Mouse (Mus musculus) heart, adult 18-20 months (tissue): ENCODE measurements around the gene Sstr1. TPM values are rescaled to one million over a fixed set of nuclear protein-coding genes. Genes with fewer than 3 reads are reported as not detected.

ENCODE experiments used
- DNase-seq, 2 experiments: peaks; one replicate each; pipeline ENCODE4 v3.0.0; 2021 to 2022; ENCODE audit warnings: mixed read lengths in 1 of 2
- long read RNA-seq, 2 experiments: library from polyadenylated mRNA; stranded (forward); transcript quantifications; one replicate each; pipeline ENCODE4 v2.0.0; 2021
- total RNA-seq, 2 experiments: library from RNA; stranded (reverse); gene quantifications; 2 replicates each; pipeline ENCODE4 v1.2.3; 2021

Sstr1 gene
- total RNA-seq, result not detected
- long read RNA-seq, experiment 1, result 0 reads
- long read RNA-seq, experiment 2, result 0 reads

DNA sequence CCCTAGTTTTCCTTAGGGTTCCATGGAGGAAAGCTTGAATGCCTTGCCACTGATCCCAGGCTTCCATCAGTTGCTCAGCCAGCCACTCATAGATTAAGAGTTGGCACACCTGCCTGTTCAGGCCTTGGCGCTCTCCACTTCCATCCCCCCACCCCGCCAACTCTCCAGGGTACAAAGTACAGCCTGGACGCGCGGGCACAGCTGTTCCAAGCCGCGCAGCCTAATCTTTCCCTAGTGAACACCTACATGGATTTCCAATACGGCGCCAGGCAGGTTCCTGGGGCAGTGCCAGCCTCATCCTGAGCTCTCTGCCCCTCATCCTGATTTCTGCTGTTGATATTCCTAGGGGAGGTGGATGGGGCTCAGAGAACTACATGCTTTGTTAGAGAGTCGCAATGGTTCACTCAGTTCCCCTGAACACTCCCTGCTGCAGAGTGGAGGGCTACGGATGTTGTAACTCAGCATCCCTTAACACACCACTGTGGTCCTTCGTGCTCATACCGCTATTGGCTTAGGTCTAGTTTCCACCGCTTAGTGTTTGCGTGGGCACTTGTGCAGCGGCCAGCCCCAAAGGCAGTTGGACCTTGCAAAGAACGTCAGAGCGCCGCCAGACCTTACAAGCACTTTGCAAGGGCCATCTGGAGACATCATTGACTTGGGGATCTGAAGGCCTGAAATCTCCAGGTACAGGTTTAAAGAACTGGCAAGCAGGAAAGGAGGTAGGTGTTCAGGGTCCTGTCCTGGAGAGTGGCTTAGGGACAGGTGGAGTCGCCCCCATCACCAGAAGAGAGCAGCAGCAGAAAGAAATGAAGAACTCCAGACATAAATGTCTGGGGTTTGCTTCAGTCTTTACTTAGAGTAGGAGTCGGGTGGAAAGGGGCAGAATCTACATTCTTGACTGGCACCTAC lies at the start of gene Sstr1:
Sstr1 (plus strand) TSS at position 610 of the 909 bp plus-strand sequence.
- DNase-seq, result no peak

DNA sequence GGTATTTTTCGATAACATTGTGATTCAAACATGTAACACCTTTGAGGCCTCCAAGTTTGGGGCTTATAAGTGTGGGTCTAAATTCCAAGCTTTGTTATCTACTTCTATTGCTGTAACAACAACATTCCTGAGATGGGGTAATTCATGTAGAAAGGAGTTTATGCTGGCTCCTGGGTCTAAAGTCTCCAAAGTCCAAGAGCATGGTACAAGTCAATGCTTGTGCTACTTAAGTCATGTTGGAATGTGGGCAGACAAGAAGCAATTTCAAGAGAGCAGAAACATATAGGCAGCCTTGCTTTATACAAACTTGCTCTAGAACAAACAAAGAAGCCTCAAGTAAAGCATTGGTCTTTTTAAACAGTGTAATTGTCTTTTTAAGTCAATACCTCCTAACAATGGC lies 12.8 kb upstream of the Sstr1 start:
- DNase-seq, result no peak

GRCm38 (mm10) chr12:58201190-58201589 lies 10.4 kb upstream of the Sstr1 start:
- DNase-seq, result no peak

GRCm38 (mm10) chr12:58207956-58208355 lies 3.6 kb upstream of the Sstr1 start:
- DNase-seq, result no peak

GRCm38 (mm10) chr12:58212261-58212923 lies 820 bp downstream of the Sstr1 start:
- DNase-seq, result peak in 1 of 2 experiments; percentile 8

- DNase-seq, result peak in 1 of 2 experiments; percentile 11
Observed at GRCm38 (mm10) chr12:58212924-58213450, 1.4 kb downstream of the Sstr1 start.

GRCm38 (mm10) chr12:58213451-58214288 lies 2.1 kb downstream of the Sstr1 start:
- peak; percentile 17 to 20 for DNase-seq

- peak in 1 of 2 experiments; percentile 14 for DNase-seq
Observed at GRCm38 (mm10) chr12:58214289-58215136, 2.9 kb downstream of the Sstr1 start.

DNA sequence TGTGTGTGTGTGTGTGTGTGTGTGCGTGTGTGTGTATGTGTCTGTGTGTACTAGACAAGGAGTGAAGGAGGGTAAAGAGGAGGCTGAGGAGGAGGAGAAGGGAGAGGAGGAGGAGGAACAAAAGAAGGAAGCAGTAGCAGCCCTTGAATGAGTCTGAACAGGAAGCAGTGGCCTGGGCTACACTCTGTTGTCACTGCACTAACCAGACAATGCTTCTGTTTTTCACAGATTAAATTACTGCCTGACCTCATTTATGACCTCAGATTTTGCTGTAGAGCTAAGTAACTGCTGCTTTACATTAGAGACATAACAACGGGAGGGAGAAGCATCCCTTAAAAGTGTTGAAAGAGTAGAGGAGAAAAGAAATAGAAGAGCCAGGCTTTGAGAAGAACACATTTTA lies 4.6 kb downstream of the Sstr1 start:
- DNase-seq, result no peak

- no peak for DNase-seq
Observed at GRCm38 (mm10) chr12:58219078-58219477, 7.5 kb downstream of the Sstr1 start.

- no peak for DNase-seq
Observed at GRCm38 (mm10) chr12:58225644-58226043, 14.1 kb downstream of the Sstr1 start.

- DNase-seq, result no peak
Observed at GRCm38 (mm10) chr12:58232489-58232888, 20.9 kb downstream of the Sstr1 start.

GRCm38 (mm10) chr12:58251901-58252300 lies 40.3 kb downstream of the Sstr1 start:
- no peak for DNase-seq

Other genes starting within 250 kb of the Sstr1 start
- 1 to 10 TPM; 8.3 to 9.5 TPM for gene Clec14a, start 57.5 kb downstream of the Sstr1 start, total RNA-seq